Mouse (Mus musculus) frontal cortex, adult (tissue): ENCODE measurements at regions not wholly inside any gene's neighbourhood (a gene's known extent, or its start where the extent isn't known, plus 50 kb on each side); places are given as distances from the start of the nearest gene placed in this dataset.

ENCODE experiments used
- ATAC-seq: cut with Nextera tagmentation; 2 replicates; pipeline ENCODE4 v1.9.2; 2017; ENCODE audit warnings: mild to moderate bottlenecking, moderate library complexity, mixed read lengths; ENCODE audit not compliant: low TSS enrichment

GRCm38 (mm10) chr14:33856992-33857391 is 66.4 kb upstream of the Gdf10 start:
- no peak for ATAC-seq

GRCm38 (mm10) chr14:33864796-33865195 is 58.6 kb upstream of the Gdf10 start:
- ATAC-seq: no peak

- no peak for ATAC-seq
Observed at GRCm38 (mm10) chr14:33865746-33866145, 57.6 kb upstream of the Gdf10 start.

- ATAC-seq: no peak
Observed at GRCm38 (mm10) chr14:33867674-33868073, 55.7 kb upstream of the Gdf10 start.
